Mouse (Mus musculus) cerebellum, adult 18-20 months (tissue): Measurements from ENCODE around the gene Vmn1r21.
"Not testable (repeated sequence)": the region's sequence is repeated elsewhere in the genome, so short reads cannot be mapped to it uniquely, and the experiment has no call there.

Experiments used
- DNase-seq, 2 experiments: peaks; one replicate each; pipeline ENCODE4 v3.0.0; 2021

Gene Vmn1r21

DNA sequence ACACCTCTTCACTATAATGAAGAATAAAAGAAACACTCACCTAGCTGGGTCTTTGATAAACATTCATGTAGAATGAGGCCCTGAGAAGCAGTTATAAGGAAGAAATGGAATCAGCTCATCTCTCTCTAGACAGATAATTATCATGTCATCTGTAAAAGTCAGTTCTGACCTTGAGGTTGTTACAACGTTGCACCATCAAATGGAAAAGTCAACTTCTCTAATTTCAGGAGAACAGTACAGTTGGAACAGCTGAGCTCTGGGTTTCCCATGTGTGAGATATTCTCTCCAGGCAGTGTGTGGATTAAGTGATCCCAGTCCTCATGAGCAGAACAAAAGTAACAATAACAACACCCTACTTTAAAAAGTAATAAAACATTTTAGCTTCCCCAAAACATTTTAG lies at the start of gene Vmn1r21:
Gene Vmn1r21 (minus strand): TSS at position 58 of the 400 bp plus-strand sequence.
- no peak for DNase-seq

GRCm38 (mm10) chr6:57859043-57860042 lies 9.2 kb upstream of the Vmn1r21 start:
- DNase-seq: peak; percentile 18 to 25

- DNase-seq: not testable (repeated sequence)
Observed at GRCm38 (mm10) chr6:57851177-57851576, 1.0 kb upstream of the Vmn1r21 start.

DNA sequence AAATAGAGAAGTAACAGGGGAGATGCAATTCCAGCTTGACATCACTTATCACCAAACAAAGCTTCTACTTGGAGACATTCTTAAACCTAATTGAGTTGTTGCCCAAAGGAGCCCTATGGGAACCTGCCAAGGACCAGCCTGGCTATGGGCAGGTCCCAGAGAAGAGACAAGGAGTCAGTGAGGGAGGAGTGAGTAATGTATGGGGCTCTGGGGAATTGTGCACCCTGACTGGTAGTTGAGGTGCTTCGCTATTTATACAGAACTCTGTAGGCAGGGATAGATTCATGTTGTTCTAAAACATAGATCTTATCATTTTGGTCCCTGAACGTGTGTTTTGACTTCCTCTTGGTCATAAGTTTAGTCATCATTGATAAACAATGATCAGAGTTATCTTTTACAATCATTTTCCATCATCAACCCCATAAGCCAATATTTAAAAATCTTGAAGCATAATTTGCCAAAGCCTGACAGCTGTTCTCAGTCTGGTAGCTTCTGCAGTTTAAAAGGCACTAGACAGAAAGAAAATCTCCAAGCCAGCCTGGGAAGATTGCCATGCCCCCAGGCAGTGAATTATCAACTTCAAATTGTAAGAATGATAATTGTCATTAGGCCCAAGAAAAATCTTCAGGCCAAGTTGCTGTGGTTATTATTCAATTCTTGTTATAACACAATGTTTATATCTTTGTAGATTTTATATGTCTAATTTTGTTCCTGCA lies 10.3 kb downstream of the Vmn1r21 start:
- DNase-seq: no peak

GRCm38 (mm10) chr6:57825259-57825715 lies 24.9 kb downstream of the Vmn1r21 start:
- no peak for DNase-seq

GRCm38 (mm10) chr6:57824422-57825258 lies 25.5 kb downstream of the Vmn1r21 start, which contains the start of gene Vopp1:
Gene Vopp1, minus strand, starts transcription at chr6:57825159.
- peak; percentile 73 to 86 for DNase-seq

DNA sequence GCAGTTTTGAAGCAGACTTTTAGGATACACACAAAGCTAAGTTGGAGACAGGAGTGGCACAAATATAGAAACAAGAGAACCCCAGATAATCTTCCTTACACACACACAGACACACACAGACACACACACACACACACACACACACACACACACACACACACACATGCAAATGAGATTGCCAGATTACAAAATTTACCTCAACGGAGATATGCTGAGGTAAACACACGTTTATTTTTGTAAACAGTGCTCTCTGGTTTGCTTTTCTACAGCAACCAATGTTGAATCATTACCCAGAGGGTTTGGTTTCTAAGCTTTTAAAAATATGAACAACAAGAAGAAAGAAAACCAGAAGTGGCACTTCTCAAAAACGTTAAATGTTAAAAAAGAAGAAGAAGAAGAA lies 26.7 kb downstream of the Vmn1r21 start:
- no peak for DNase-seq

- DNase-seq: no peak
Observed at GRCm38 (mm10) chr6:57822648-57823410, 27.3 kb downstream of the Vmn1r21 start.

DNA sequence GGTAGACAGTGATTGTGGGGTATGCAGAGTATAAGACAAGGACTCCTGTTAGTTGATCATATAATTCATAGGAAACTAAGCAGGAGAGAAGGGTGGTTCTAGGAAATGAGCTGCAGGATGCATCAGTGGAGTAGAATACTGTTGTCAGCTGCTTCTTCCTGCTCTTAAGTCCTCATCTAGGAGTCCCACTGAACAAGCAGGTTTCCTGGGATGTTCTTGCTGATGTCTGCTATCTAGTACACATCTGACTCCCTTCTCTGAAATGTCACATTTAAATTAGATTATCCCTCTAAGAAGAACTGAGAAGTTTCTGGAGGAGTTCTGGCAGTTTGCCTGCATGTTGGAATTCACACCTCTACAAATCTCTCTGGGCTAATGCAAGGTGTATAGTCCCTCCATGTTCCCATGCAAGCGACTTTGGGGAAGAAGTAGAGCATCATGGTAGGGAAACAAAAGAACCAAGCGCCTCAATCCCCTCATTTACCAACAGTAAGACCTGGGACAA lies 35.7 kb downstream of the Vmn1r21 start:
- no peak for DNase-seq

- DNase-seq: no peak
Observed at GRCm38 (mm10) chr6:57811748-57812730, 38.1 kb downstream of the Vmn1r21 start.

DNA sequence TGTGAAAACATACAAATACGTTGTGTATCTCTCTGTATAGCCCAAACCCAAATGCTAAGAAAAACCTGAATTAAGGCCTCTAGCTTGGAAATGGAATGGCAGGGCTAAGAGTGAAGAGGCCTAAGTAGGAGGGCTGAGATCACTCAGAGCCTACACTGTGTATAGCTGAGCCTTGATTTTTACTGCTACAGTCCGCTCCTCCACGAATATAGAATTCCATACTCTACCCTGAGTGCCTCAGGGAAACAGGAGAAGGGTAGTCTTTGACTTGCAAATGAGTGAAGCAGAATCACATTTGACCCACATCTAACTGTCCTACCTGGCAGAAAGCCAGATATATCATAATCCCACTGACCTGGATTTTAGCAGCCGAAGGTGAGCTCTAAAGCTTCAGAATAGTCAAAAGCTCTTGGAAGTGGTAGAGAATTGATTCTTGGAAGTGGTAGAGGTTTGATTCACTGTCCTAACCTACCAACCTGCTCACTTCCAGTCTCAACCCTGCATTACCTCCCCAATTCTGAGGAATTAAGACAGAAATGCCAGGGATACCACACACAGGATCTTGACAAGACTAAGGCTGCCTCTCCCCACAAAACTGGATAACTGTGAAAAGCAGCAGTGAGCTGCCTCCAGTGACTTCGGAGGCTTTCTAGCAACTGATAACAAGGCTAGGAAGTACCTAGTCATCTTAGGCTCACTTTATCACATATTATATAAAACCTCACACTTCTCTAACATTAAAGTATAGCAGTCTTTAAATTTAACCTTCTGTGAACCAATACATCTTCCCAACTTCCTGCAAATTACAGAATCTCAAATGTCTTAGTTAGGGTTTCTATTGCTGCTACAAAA lies 44.7 kb downstream of the Vmn1r21 start:
- DNase-seq: no peak

DNA sequence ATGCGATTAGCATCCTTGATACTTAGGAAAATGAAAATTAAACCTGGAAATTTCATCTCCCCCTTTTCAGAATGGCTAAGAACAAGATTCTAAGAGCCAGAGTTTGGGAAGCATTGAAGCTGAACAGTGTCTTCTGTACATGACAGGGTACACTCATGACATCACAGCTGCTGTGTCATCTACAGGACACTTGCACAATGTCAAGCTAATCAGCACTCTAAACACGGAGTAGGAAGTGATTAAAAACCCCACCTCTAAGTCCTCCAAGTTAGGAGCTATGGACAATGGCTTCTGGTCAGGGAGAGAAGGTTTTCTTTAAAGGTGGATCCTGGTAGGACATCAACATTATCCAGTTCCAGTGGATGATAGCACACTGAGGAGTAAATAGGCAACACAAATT lies 47.0 kb downstream of the Vmn1r21 start:
- DNase-seq: no peak

DNA sequence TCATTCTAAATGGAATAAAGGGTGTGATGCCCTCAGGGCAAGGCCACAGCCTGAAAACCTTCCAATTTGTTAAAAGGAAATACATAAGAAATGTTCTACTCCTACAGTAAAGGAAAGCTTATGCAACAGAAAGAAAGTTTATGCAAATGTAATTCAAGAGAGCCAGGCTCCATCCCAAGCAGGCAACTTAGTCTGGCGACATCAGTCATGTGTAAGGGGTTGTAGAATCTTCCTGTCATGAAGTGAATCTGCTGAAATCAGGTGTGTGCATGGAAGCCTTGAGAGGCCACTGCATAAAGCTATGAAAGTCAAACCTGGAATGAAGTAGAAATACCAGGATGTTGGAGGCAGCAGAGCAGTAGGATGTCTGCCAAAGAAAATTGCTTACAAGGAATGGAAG lies 51.2 kb downstream of the Vmn1r21 start:
- no peak for DNase-seq

GRCm38 (mm10) chr6:57796853-57797423 lies 53.2 kb downstream of the Vmn1r21 start:
- no peak for DNase-seq

- DNase-seq: no peak
Observed at GRCm38 (mm10) chr6:57795835-57796234, 54.3 kb downstream of the Vmn1r21 start.
